10 mouse cellular contexts compared by ENCODE assay signal in genomic region chr5:92988769-92989356, GRCm38 (mm10). TPM values are rescaled to one million over a fixed set of nuclear protein-coding genes. Genes with fewer than 3 reads are reported as not detected.
A peak's percentile ranks its signal among the peaks of the same experiment; 100 is the strongest.
DNase-seq lines count a peak whose midpoint lies in the region; ATAC-seq and TF ChIP-seq lines count a peak whose summit lies in the region.
"Had no signal": no experiment of that assay in that cellular context is flagged by ENCODE, and none has a peak within 500 bp of the region (broad histone marks: within the 10 kb centered on the region; RNA-seq: fewer than 3 reads in every experiment).

No protein-coding gene starts in this region.

- TF ChIP-seq POLR2A in brain, embryonic 14.5 days (IDR thresholded peaks at IDR 0.05; ENCODE audit: borderline replicate concordance, extremely low read depth, insufficient read depth, insufficient read length, poor library complexity, severe bottlenecking): no peak

- no peak overlapping the region for H3K27ac ChIP-seq in forebrain, embryonic 11.5 days (ENCODE audit: low read depth, low read length)
- peak overlapping the region; percentile 86 for H3K27ac ChIP-seq in kidney, embryonic 15.5 days
- no peak overlapping the region for H3K27ac ChIP-seq in midbrain, postnatal 0 days (ENCODE audit: low read depth, low read length)

- ATAC-seq in forebrain, embryonic 11.5 days (replicated peaks; ENCODE audit: low FRiP score): peak; percentile 37; the same call in 1 of the 2 replicates
- peak; percentile 46 for ATAC-seq in kidney, embryonic 15.5 days (replicated peaks; ENCODE audit: low FRiP score)
- ATAC-seq in midbrain, postnatal 0 days (ENCODE audit: low FRiP score): peak; percentile 48
- no peak for ATAC-seq in monocyte, adult 5-6 weeks (replicated peaks; ENCODE audit: insufficient number of reproducible peaks, low FRiP score, low TSS enrichment, poor library complexity, severe bottlenecking)
- ATAC-seq in erythroid progenitor cell, adult 5-6 weeks (replicated peaks; ENCODE audit: low FRiP score, poor library complexity, severe bottlenecking): no peak

- H3K4me2 ChIP-seq in forebrain, embryonic 11.5 days (ENCODE audit: low read depth, low read length, severe bottlenecking): no peak overlapping the region
- H3K4me2 ChIP-seq in kidney, embryonic 15.5 days: peak overlapping the region; percentile 41
- H3K4me2 ChIP-seq in midbrain, postnatal 0 days (ENCODE audit: low read depth, low read length, poor library complexity, severe bottlenecking): no peak overlapping the region

- no peaks in the 10 kb centered on the region for H3K9me3 ChIP-seq in forebrain, embryonic 11.5 days (ENCODE audit: control insufficient read depth, low read length)
- H3K9me3 ChIP-seq in kidney, embryonic 15.5 days (replicated peaks): no peaks in the 10 kb centered on the region
- no peaks in the 10 kb centered on the region for H3K9me3 ChIP-seq in midbrain, postnatal 0 days (ENCODE audit: low read length)

- TF ChIP-seq CTCF in brain, embryonic 14.5 days (IDR thresholded peaks at IDR 0.05; ENCODE audit: borderline replicate concordance, extremely low read depth, insufficient read depth, insufficient read length): no peak
- TF ChIP-seq CTCF in midbrain, postnatal 0 days (IDR thresholded peaks at IDR 0.05): no peak

- no peaks in the 10 kb centered on the region; the same call in 1 of the 2 replicates for H3K4me1 ChIP-seq in forebrain, embryonic 11.5 days (replicated peaks; ENCODE audit: control insufficient read depth, insufficient read depth, low read length)
- H3K4me1 ChIP-seq in kidney, embryonic 15.5 days: peaks cover 26% of the 10 kb centered on the region
- H3K4me1 ChIP-seq in midbrain, postnatal 0 days (ENCODE audit: insufficient read depth, low read length): no peaks in the 10 kb centered on the region

- no peak overlapping the region for H3K4me3 ChIP-seq in forebrain, embryonic 11.5 days (ENCODE audit: low read depth, low read length)
- H3K4me3 ChIP-seq in kidney, embryonic 15.5 days (replicated peaks): no peak overlapping the region
- H3K4me3 ChIP-seq in midbrain, postnatal 0 days (ENCODE audit: low read depth, low read length): no peak overlapping the region

- H3K27me3 ChIP-seq in forebrain, embryonic 11.5 days (ENCODE audit: control insufficient read depth, insufficient read depth, low read length): no peaks in the 10 kb centered on the region
- H3K27me3 ChIP-seq in kidney, embryonic 15.5 days: no peaks in the 10 kb centered on the region
- no peaks in the 10 kb centered on the region for H3K27me3 ChIP-seq in midbrain, postnatal 0 days (ENCODE audit: insufficient read depth, low read length)

- H3K36me3 ChIP-seq in forebrain, embryonic 11.5 days (ENCODE audit: control insufficient read depth, insufficient read depth, low read length): no peaks in the 10 kb centered on the region
- no peaks in the 10 kb centered on the region for H3K36me3 ChIP-seq in kidney, embryonic 15.5 days
- no peaks in the 10 kb centered on the region for H3K36me3 ChIP-seq in midbrain, postnatal 0 days (ENCODE audit: insufficient read depth, low read length)

- peak overlapping the region; percentile 13; the same call in 1 of the 2 replicates for H3K9ac ChIP-seq in forebrain, embryonic 11.5 days (ENCODE audit: low read length)
- H3K9ac ChIP-seq in kidney, embryonic 15.5 days: no peak overlapping the region
- 0 out of 2 replicates have a peak overlapping the region, but pooled peaks have one; percentile 24 for H3K9ac ChIP-seq in midbrain, postnatal 0 days (replicated peaks; ENCODE audit: low read length, poor library complexity, severe bottlenecking)

- DNase-seq in brain, embryonic 14.5 days (ENCODE audit: low read depth): peak; percentile 54
- peak; percentile 57 for DNase-seq in forebrain, embryonic 11.5 days (ENCODE audit: low spot score)
- DNase-seq in midbrain, postnatal 0 days (ENCODE audit: low spot score): peak; percentile 39
- no peak for DNase-seq in urinary bladder, postnatal 4 days (ENCODE audit: low spot score in 2 of 2)
- no peak for DNase-seq in gastrocnemius, postnatal 10 days
- DNase-seq: layer of hippocampus, postnatal 36 days had no signal

- 34% methylated on average over 15 of the region's 15 CpGs for WGBS in forebrain, embryonic 11.5 days
- WGBS in kidney, embryonic 15.5 days: 22% methylated on average over 15 of the region's 15 CpGs
- 27% methylated on average over 15 of the region's 15 CpGs for WGBS in midbrain, postnatal 0 days

RNA-seq across cellular contexts. Expression of gene Sowahb, which starts 56.0 kb away (rescaled TPM):
- 0.05 and 0.07 TPM in 2 replicates for polyA plus RNA-seq in brain, embryonic 14.5 days (2012; rRNA removed)
- polyA plus RNA-seq in forebrain, embryonic 11.5 days (2014; fragmentation: Nextera tagmentation; extraction: Ambion mirVana): 0.16 and 0.63 TPM in 2 replicates
- polyA plus RNA-seq in kidney, embryonic 15.5 days (2015; fragmentation: Nextera tagmentation; extraction: Ambion mirVana): 1.4 and 1.5 TPM in 2 replicates
- 0.14 and 0.16 TPM in 2 replicates for total RNA-seq in midbrain, postnatal 0 days (2014; rRNA removed)
- 0.06 TPM in 1 of 2 replicates, not detected in the other for polyA plus RNA-seq in midbrain, postnatal 0 days (2015; fragmentation: Nextera tagmentation; extraction: Ambion mirVana)
- not detected in 3 replicates for total RNA-seq in monocyte, adult 5-6 weeks (2017)
- not detected in 2 replicates for total RNA-seq in erythroid progenitor cell, adult 5-6 weeks (2015; ENCODE audit: low replicate concordance)
- not detected in 2 replicates for total RNA-seq in erythroid progenitor cell, adult 5-6 weeks (2017; ENCODE audit: low replicate concordance)
- total RNA-seq in gastrocnemius, postnatal 10 days (2021): under 1 TPM in 1 of 2 experiments, not detected in 1; 0.07 TPM
- total RNA-seq: megakaryocyte-erythroid progenitor cell, adult 5-6 weeks had no signal

Comparison
In these comparisons a context has a peak if more than half of its experiments do, and no peak if none do; other contexts are left out.
1. DNase-seq: peak in brain, embryonic 14.5 days (single experiment), forebrain, embryonic 11.5 days (single experiment) and midbrain, postnatal 0 days (single experiment); none in urinary bladder, postnatal 4 days (0 of 2) and gastrocnemius, postnatal 10 days (single experiment).
2. ATAC-seq: peak in forebrain, embryonic 11.5 days (single experiment), kidney, embryonic 15.5 days (single experiment) and midbrain, postnatal 0 days (single experiment); none in monocyte, adult 5-6 weeks (single experiment) and erythroid progenitor cell, adult 5-6 weeks (single experiment).